Mouse (Mus musculus): ENCODE measurements around the gene Bank1.

GRCm38 (mm10) chr3:136331135-136331534 lies 5.3 kb upstream of the Bank1 start:
- TF ChIP-seq MAFK (IDR thresholded peaks at IDR 0.05; ENCODE audit: insufficient read depth, low read depth, low read length) = no peak
- no peak for TF ChIP-seq CHD2 (IDR thresholded peaks at IDR 0.05; ENCODE audit: low read depth, low read length)
- TF ChIP-seq ZC3H11A (IDR thresholded peaks at IDR 0.05; ENCODE audit: borderline replicate concordance, low read depth, low read length) = no peak
